Mouse (Mus musculus) ES-E14 (cell line): Measurements from ENCODE around the gene Magix.

Experiments
- MAFK ChIP-seq: IDR thresholded peaks from 2 replicates; pipeline ENCODE4 v1.6.1; 2014; ENCODE audit warnings: mild to moderate bottlenecking, low read depth, low read length, inconsistent platforms; ENCODE audit not compliant: insufficient read depth
- ZC3H11A ChIP-seq: IDR thresholded peaks from 2 replicates; pipeline ENCODE4 v1.6.1; 2012; ENCODE audit warnings: low read depth, mild to moderate bottlenecking, inconsistent platforms, low read length, borderline replicate concordance
- ZNF384 ChIP-seq: IDR thresholded peaks from 2 replicates; pipeline ENCODE4 v1.6.1; 2012; ENCODE audit warnings: low read depth, low read length, inconsistent platforms

DNA sequence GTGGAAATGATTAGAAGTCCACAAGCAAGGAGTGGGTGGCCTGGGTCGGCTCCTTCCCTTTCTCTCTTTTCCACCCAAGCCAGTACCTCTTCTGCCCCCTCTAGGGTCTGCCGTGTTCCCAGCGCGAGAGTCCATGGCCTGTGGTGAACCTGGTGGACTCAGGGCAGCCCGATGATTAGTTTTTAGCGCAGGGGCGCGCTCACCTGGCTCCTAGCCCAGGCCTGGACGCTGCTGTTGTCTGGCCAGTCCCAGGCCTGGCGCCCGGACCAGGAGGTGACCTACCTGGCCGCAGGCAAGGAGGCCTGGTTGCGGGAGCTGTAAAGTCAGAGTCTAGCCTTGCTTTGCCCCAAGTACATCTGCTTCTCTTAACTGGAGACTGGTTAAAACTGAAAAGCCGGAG lies at the start of gene Magix:
- TF ChIP-seq ZNF384 (no peak), ZC3H11A (no peak), MAFK (no peak)
